ENCODE assay signal across 14 mouse cellular contexts in genomic region chr15:85688734-85689133, GRCm38 (mm10). TPM values are rescaled to one million over a fixed set of nuclear protein-coding genes. Genes with fewer than 3 reads are reported as not detected.
DNase-seq lines count a peak whose midpoint lies in the region; ATAC-seq and TF ChIP-seq lines count a peak whose summit lies in the region.
"Had no signal": no experiment of that assay in that cellular context is flagged by ENCODE, and none has a peak within 500 bp of the region (broad histone marks: within the 10 kb centered on the region; RNA-seq: fewer than 3 reads in every experiment).

No protein-coding gene starts in this region.

- no peak for TF ChIP-seq CTCF in forebrain, postnatal 0 days (IDR thresholded peaks at IDR 0.05; ENCODE audit: low read depth)
- no peak for TF ChIP-seq CTCF in left cerebral cortex, adult 2 months (IDR thresholded peaks at IDR 0.05)
- no peak for TF ChIP-seq CTCF in hindbrain, postnatal 0 days (IDR thresholded peaks at IDR 0.05; ENCODE audit: low read depth)

- H3K27me3 ChIP-seq in forebrain, postnatal 0 days (ENCODE audit: insufficient read depth, low read length), result no peaks in the 10 kb centered on the region
- H3K27me3 ChIP-seq in forebrain, embryonic 12.5 days, result 0 out of 2 replicates have a peak, but pooled peaks cover 3% of the 10 kb centered on the region
- H3K27me3 ChIP-seq in hindbrain, postnatal 0 days (ENCODE audit: insufficient read depth, low read length), result no peaks in the 10 kb centered on the region
- H3K27me3 ChIP-seq: stomach, embryonic 15.5 days had no signal

- no peak overlapping the region for H3K9ac ChIP-seq in forebrain, postnatal 0 days
- no peak overlapping the region for H3K9ac ChIP-seq in forebrain, embryonic 12.5 days
- H3K9ac ChIP-seq in hindbrain, postnatal 0 days (replicated peaks; ENCODE audit: low read length), result no peak overlapping the region; the same call in 1 of the 2 replicates
- H3K9ac ChIP-seq: heart, embryonic 12.5 days; liver, embryonic 12.5 days; stomach, embryonic 15.5 days had no signal

- no peak for ATAC-seq in forebrain, postnatal 0 days
- ATAC-seq in forebrain, embryonic 12.5 days (ENCODE audit: low FRiP score), result no peak
- no peak for ATAC-seq in hindbrain, postnatal 0 days
- ATAC-seq: intestine, embryonic 16.5 days; liver, embryonic 12.5 days had no signal

- intact Hi-C loops in left cerebral cortex, adult 2 months (cut with DNase I), result loop anchor here (5.0 kb wide), 1 partner anchor 76 kb away; no protein-coding TSS in a partner anchor
- intact Hi-C loops in left cerebral cortex, postnatal 36 days (cut with DNase I), result no loop called here

- H3K9me3 ChIP-seq in forebrain, postnatal 0 days (ENCODE audit: low read length), result no peaks in the 10 kb centered on the region
- no peaks in the 10 kb centered on the region for H3K9me3 ChIP-seq in forebrain, embryonic 12.5 days
- H3K9me3 ChIP-seq in hindbrain, postnatal 0 days (ENCODE audit: low read length), result no peaks in the 10 kb centered on the region
- H3K9me3 ChIP-seq: heart, embryonic 12.5 days; liver, embryonic 12.5 days; stomach, embryonic 15.5 days had no signal

- peaks cover 75% of the 10 kb centered on the region for H3K36me3 ChIP-seq in forebrain, postnatal 0 days (ENCODE audit: insufficient read depth)
- peaks cover 30% of the 10 kb centered on the region for H3K36me3 ChIP-seq in forebrain, embryonic 12.5 days (replicated peaks)
- peaks cover 16% of the 10 kb centered on the region for H3K36me3 ChIP-seq in hindbrain, postnatal 0 days (ENCODE audit: insufficient read depth, low read length)
- H3K36me3 ChIP-seq: liver, embryonic 12.5 days had no signal

- H3K4me2 ChIP-seq in forebrain, postnatal 0 days (ENCODE audit: low read depth), result no peak overlapping the region
- no peak overlapping the region for H3K4me2 ChIP-seq in forebrain, embryonic 12.5 days
- peak overlapping the region; percentile 10; the same call in 1 of the 2 replicates for H3K4me2 ChIP-seq in hindbrain, postnatal 0 days (ENCODE audit: low read depth, low read length)
- H3K4me2 ChIP-seq: heart, embryonic 12.5 days; liver, embryonic 12.5 days; stomach, embryonic 15.5 days had no signal

- H3K27ac ChIP-seq in forebrain, postnatal 0 days (ENCODE audit: low read depth, low read length), result peak overlapping the region; percentile 22; the same call in 1 of the 2 replicates
- H3K27ac ChIP-seq in forebrain, embryonic 12.5 days, result no peak overlapping the region
- peak overlapping the region; percentile 76 for H3K27ac ChIP-seq in left cerebral cortex, adult 2 months
- H3K27ac ChIP-seq in hindbrain, postnatal 0 days, result peak overlapping the region; percentile 64
- H3K27ac ChIP-seq: liver, embryonic 12.5 days; stomach, embryonic 15.5 days had no signal

- H3K4me3 ChIP-seq in forebrain, postnatal 0 days (ENCODE audit: low read depth, low read length), result no peak overlapping the region
- no peak overlapping the region for H3K4me3 ChIP-seq in forebrain, embryonic 12.5 days (replicated peaks)
- no peak overlapping the region for H3K4me3 ChIP-seq in left cerebral cortex, adult 2 months
- no peak overlapping the region for H3K4me3 ChIP-seq in hindbrain, postnatal 0 days (ENCODE audit: low read length)
- H3K4me3 ChIP-seq: erythroblast, embryonic 14.5 days; heart, embryonic 12.5 days; liver, embryonic 12.5 days; stomach, embryonic 15.5 days had no signal

- 54% methylated on average over 6 of the region's 6 CpGs for WGBS in forebrain, postnatal 0 days
- 71% methylated on average over 6 of the region's 6 CpGs for WGBS in forebrain, embryonic 12.5 days
- WGBS in hindbrain, postnatal 0 days, result 29% methylated on average over 6 of the region's 6 CpGs

- H3K4me1 ChIP-seq in forebrain, postnatal 0 days (ENCODE audit: insufficient read depth), result peaks cover 8% of the 10 kb centered on the region; the same call in 1 of the 2 replicates
- peaks cover 20% of the 10 kb centered on the region for H3K4me1 ChIP-seq in forebrain, embryonic 12.5 days
- peaks cover 31% of the 10 kb centered on the region for H3K4me1 ChIP-seq in hindbrain, postnatal 0 days (ENCODE audit: insufficient read depth, low read length)
- H3K4me1 ChIP-seq: liver, embryonic 12.5 days had no signal

- no peak for DNase-seq in forebrain, postnatal 0 days
- no peak for DNase-seq in left cerebral cortex, adult 2 months (ENCODE audit: extremely low spot score in 1 of 2, low spot score in 2 of 2)
- DNase-seq in left cerebral cortex, postnatal 36 days (ENCODE audit: low spot score in 2 of 2), result no peak
- DNase-seq in MN1 (ENCODE audit: low spot score), result peak; percentile 90
- no peak for DNase-seq in hindbrain, postnatal 0 days (ENCODE audit: low spot score)
- DNase-seq in thymus, postnatal 0 days (ENCODE audit: low spot score), result no peak
- DNase-seq: right cerebral cortex, postnatal 4 days had no signal

RNA-seq across cellular contexts. Expression of gene Ppara, which starts 46.0 kb away (rescaled TPM):
- total RNA-seq in forebrain, postnatal 0 days (2014; rRNA removed), result 0.92 and 1.7 TPM in 2 replicates
- polyA plus RNA-seq in forebrain, postnatal 0 days (2015; fragmentation: Nextera tagmentation; extraction: Ambion mirVana), result 1.9 and 2.0 TPM in 2 replicates
- 0.53 and 0.74 TPM in 2 replicates for polyA plus RNA-seq in forebrain, embryonic 12.5 days (2016; fragmentation: Nextera tagmentation; extraction: Ambion mirVana)
- 1 to 10 TPM; 3.6 TPM for total RNA-seq in left cerebral cortex, adult 2 months (2021)
- total RNA-seq in left cerebral cortex, postnatal 36 days (2021), result 1 to 10 TPM; 4.6 to 4.9 TPM
- total RNA-seq in hindbrain, postnatal 0 days (2014; rRNA removed), result 1.2 and 6.6 TPM in 2 replicates
- polyA plus RNA-seq in hindbrain, postnatal 0 days (2015; fragmentation: Nextera tagmentation; extraction: Ambion mirVana), result 1.9 and 2.7 TPM in 2 replicates
- polyA plus RNA-seq in thymus, postnatal 0 days (2015; fragmentation: Nextera tagmentation; extraction: Ambion mirVana), result 0.48 and 0.72 TPM in 2 replicates
- total RNA-seq: megakaryocyte-erythroid progenitor cell, adult 5-6 weeks had no signal
- polyA plus RNA-seq: erythroblast, embryonic 14.5 days had no signal
